Mouse (Mus musculus): ENCODE data around the gene Zc3h12a.

DNA sequence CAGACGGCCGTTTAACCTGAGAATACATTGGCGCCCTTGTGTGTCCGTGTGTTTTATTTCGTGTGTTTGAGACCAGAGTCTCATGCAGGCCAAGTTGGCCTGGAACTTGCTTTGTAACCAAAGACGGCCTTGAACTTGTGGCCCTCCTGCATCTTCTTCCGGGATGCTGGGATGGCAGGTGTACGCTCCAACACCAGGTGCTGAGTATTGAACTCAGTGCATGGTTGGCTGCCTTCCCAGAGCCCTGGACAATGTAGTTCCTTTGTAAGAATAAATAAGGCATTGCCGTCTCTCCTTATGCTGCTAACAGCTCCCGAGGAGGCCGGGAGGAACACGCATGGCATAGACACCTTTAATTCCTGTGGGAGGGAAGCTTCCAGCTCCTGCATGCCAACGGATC is 10.7 kb downstream of the Zc3h12a start:
- TF ChIP-seq CTCF (IDR thresholded peaks at IDR 0.05; ENCODE audit: low read depth) (no peak), EP300 (IDR thresholded peaks at IDR 0.05; ENCODE audit: low read depth) (no peak)

All from liver, embryonic 14.5 days (tissue).